Mouse (Mus musculus) forebrain, embryonic 13.5 days (tissue): ENCODE data around the gene Sar1b. TPM values are rescaled to one million over a fixed set of nuclear protein-coding genes. Genes with fewer than 3 reads are reported as not detected.

ENCODE experiments used
- ATAC-seq: fragments of 200-750 bp; cut with Nextera tagmentation; 2 replicates; pipeline ENCODE4 v1.8.0; 2017
- H3K27ac ChIP-seq: fragments of 300-500 bp; sonication (generic); 2 replicates; pipeline ENCODE4 v1.5.1; 2015; ENCODE audit warnings: inconsistent platforms, mild to moderate bottlenecking, moderate library complexity
- H3K27me3 ChIP-seq: fragments of 300-500 bp; sonication (generic); 2 replicates; pipeline ENCODE4 v1.6.1; 2015; ENCODE audit warnings: mild to moderate bottlenecking, inconsistent platforms
- H3K36me3 ChIP-seq: fragments of 300-500 bp; sonication (generic); 2 replicates; pipeline ENCODE4 v1.6.1; 2015; ENCODE audit warnings: mild to moderate bottlenecking, inconsistent platforms; ENCODE audit not compliant: poor library complexity, severe bottlenecking
- H3K4me1 ChIP-seq: fragments of 300-500 bp; sonication (generic); 2 replicates; pipeline ENCODE4 v1.6.1; 2015; ENCODE audit warnings: inconsistent platforms
- H3K4me2 ChIP-seq: fragments of 300-500 bp; sonication (generic); 2 replicates; pipeline ENCODE4 v1.6.1; 2015; ENCODE audit warnings: inconsistent platforms, mild to moderate bottlenecking, moderate library complexity
- H3K4me3 ChIP-seq: fragments of 300-500 bp; sonication (generic); 2 replicates; pipeline ENCODE4 v1.5.1; 2015; ENCODE audit warnings: mild to moderate bottlenecking, inconsistent platforms
- H3K9ac ChIP-seq: fragments of 300-500 bp; sonication (generic); 2 replicates; pipeline ENCODE4 v1.6.1; 2015; ENCODE audit warnings: mild to moderate bottlenecking, inconsistent platforms
- H3K9me3 ChIP-seq: fragments of 300-500 bp; sonication (generic); replicated peaks from 2 replicates; pipeline ENCODE4 v1.6.1; 2016; ENCODE audit warnings: inconsistent platforms
- WGBS: fragments of 180-500 bp; shearing (Covaris S2); methylation state at CpG from one replicate; pipeline ENCODE4 v1.1.7; 2015; 5-methylcytosine and 5-hydroxymethylcytosine counted together
- polyA plus RNA-seq: library from polyadenylated mRNA; unstranded; fragments of >200 nt; fragmentation: Nextera tagmentation; extraction: Ambion mirVana; gene quantifications from 2 replicates; pipeline ENCODE4 v1.2.1, GENCODE M21; 2015

The Sar1b gene
- polyA plus RNA-seq, 1 experiment from 2014 or later: 146 TPM

- no peak for ATAC-seq
- WGBS: 93% methylated on average over 8 of the region's 8 CpGs
- H3K27ac ChIP-seq: no peak overlapping the region
- H3K27me3 ChIP-seq: no peaks in the 10 kb centered on the region
- no peaks in the 10 kb centered on the region for H3K36me3 ChIP-seq
- no peak overlapping the region for H3K4me3 ChIP-seq
- H3K9ac ChIP-seq: no peak overlapping the region
- peaks cover 13% of the 10 kb centered on the region for H3K4me1 ChIP-seq
- H3K4me2 ChIP-seq: no peak overlapping the region
- H3K9me3 ChIP-seq: no peaks in the 10 kb centered on the region
Measured at GRCm38 (mm10) chr11:51834067-51834411, 70.6 kb downstream of the Sar1b start.

DNA sequence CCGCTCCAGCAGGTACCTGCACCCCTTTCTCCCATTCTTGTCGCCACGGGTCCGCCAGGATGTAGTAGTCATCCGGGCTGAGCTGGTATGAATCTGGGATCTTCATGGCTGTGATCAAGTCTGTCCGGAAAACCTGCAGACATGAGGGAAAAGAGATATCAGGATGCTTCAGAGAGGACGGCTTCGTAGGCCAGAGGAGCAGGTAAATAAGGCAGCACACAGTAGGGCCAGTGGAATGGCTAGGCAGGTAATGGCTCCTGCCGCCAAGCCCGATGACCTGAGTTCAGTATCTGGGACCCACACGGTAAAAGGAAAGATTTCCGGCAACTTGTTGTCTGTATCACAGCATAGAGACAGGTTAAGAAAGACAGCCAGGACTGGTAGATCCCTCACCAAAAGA is 72.1 kb downstream of the Sar1b start:
- no peaks in the 10 kb centered on the region for H3K36me3 ChIP-seq
- no peaks in the 10 kb centered on the region for H3K27me3 ChIP-seq
- no peak overlapping the region for H3K4me3 ChIP-seq
- no peak overlapping the region for H3K4me2 ChIP-seq
- WGBS: 97% methylated on average over 12 of the region's 12 CpGs
- H3K27ac ChIP-seq: no peak overlapping the region
- H3K9me3 ChIP-seq: no peaks in the 10 kb centered on the region
- H3K4me1 ChIP-seq: peaks cover 13% of the 10 kb centered on the region
- no peak for ATAC-seq
- H3K9ac ChIP-seq: no peak overlapping the region

- no peak for ATAC-seq
- 83% methylated on average over 6 of the region's 6 CpGs for WGBS
- Histone ChIP-seq H3K9me3 (no peaks in the 10 kb centered on the region), H3K9ac (no peak overlapping the region), H3K27ac (peak overlapping the region; percentile 44; the same call in 1 of the 2 replicates), H3K4me1 (peaks cover 13% of the 10 kb centered on the region), H3K36me3 (no peaks in the 10 kb centered on the region), H3K4me3 (no peak overlapping the region), H3K4me2 (no peak overlapping the region), H3K27me3 (no peaks in the 10 kb centered on the region)
Measured at GRCm38 (mm10) chr11:51836506-51836905, 73.0 kb downstream of the Sar1b start.

DNA sequence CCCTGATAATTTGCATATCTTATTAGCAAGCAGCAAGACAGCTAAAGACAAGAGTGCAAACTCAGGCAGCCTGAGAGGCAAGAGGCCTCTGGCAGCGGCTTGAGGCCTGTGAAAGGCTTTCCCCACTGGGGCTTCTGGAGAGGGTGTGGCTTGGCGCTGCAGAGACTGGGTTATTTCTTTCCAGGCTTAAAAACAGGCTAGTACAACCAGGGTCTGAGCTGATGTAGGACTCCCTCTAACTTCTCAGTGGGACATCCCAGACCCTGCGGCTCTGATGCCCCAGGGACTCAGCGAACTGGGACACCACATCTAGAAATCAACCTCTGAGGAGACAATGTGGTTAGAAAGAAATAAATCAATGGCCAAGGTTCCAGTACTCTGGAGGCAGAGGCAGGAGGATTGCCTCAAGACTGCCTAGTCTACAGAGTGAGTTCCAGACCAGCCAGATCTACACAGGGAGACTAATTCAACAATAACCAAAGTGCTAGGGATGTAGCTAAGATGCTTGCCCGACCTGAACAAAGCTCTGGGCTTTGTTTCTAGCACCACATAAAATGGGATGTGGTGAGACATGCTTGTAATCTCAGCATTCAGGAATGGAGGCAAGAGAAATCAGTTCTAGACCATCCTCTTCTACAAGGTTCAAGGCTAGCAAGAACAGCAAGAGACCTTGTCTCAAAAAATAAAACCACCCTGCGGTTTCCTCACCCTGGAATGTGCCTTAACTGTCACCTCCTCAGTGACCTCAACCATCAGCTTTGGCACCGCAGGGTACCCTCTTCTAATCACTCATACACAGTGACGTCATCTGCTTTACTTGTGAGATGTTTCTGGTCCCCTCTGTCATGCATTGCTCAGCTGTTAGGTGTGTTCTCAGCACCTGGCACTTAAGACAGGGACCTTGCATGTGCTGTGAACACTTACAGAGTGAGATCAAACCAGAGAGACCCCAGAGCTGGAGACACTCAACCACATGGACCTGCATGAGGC is 74.0 kb downstream of the Sar1b start:
- H3K4me1 ChIP-seq: peaks cover 11% of the 10 kb centered on the region
- H3K27me3 ChIP-seq: no peaks in the 10 kb centered on the region
- no peaks in the 10 kb centered on the region for H3K9me3 ChIP-seq
- no peak overlapping the region for H3K9ac ChIP-seq
- no peak; the same call in 1 of the 2 replicates for ATAC-seq
- no peak overlapping the region for H3K4me3 ChIP-seq
- H3K36me3 ChIP-seq: no peaks in the 10 kb centered on the region
- H3K4me2 ChIP-seq: no peak overlapping the region
- H3K27ac ChIP-seq: peak overlapping the region; percentile 31; the same call in 1 of the 2 replicates
- WGBS: 63% methylated on average over 8 of the region's 8 CpGs

GRCm38 (mm10) chr11:51839106-51839505 is 75.6 kb downstream of the Sar1b start:
- H3K36me3 ChIP-seq: no peaks in the 10 kb centered on the region
- no peak for ATAC-seq
- no peaks in the 10 kb centered on the region for H3K9me3 ChIP-seq
- no peak overlapping the region for H3K4me2 ChIP-seq
- 79% methylated on average over 2 of the region's 2 CpGs for WGBS
- no peak overlapping the region for H3K27ac ChIP-seq
- no peak overlapping the region for H3K9ac ChIP-seq
- H3K4me3 ChIP-seq: no peak overlapping the region
- H3K27me3 ChIP-seq: no peaks in the 10 kb centered on the region
- H3K4me1 ChIP-seq: peaks cover 9% of the 10 kb centered on the region

- ATAC-seq: no peak
- Histone ChIP-seq H3K4me1 (peaks cover 9% of the 10 kb centered on the region), H3K27me3 (no peaks in the 10 kb centered on the region), H3K9ac (no peak overlapping the region), H3K36me3 (no peaks in the 10 kb centered on the region), H3K4me3 (no peak overlapping the region), H3K9me3 (no peaks in the 10 kb centered on the region), H3K4me2 (no peak overlapping the region), H3K27ac (no peak overlapping the region)
- 92% methylated on average over 11 of the region's 11 CpGs for WGBS
Measured at GRCm38 (mm10) chr11:51839973-51840372, 76.5 kb downstream of the Sar1b start.

GRCm38 (mm10) chr11:51840657-51841056 is 77.2 kb downstream of the Sar1b start:
- no peaks in the 10 kb centered on the region for H3K36me3 ChIP-seq
- ATAC-seq: no peak
- no peaks in the 10 kb centered on the region for H3K9me3 ChIP-seq
- H3K4me2 ChIP-seq: no peak overlapping the region
- H3K27ac ChIP-seq: no peak overlapping the region
- no peaks in the 10 kb centered on the region for H3K27me3 ChIP-seq
- 88% methylated on average over 9 of the region's 9 CpGs for WGBS
- no peak overlapping the region for H3K4me3 ChIP-seq
- H3K9ac ChIP-seq: no peak overlapping the region
- peaks cover 9% of the 10 kb centered on the region for H3K4me1 ChIP-seq

- 82% methylated on average over 9 of the region's 9 CpGs for WGBS
- no peak for ATAC-seq
- no peaks in the 10 kb centered on the region for H3K27me3 ChIP-seq
Measured at GRCm38 (mm10) chr11:51841149-51841548, 77.7 kb downstream of the Sar1b start.

More at GRCm38 (mm10) chr11:51841149-51841548, 77.7 kb downstream of the Sar1b start:
- no peak overlapping the region for H3K4me2 ChIP-seq
- no peak overlapping the region for H3K4me3 ChIP-seq
- H3K9ac ChIP-seq: no peak overlapping the region
- no peaks in the 10 kb centered on the region for H3K36me3 ChIP-seq
- no peaks in the 10 kb centered on the region for H3K9me3 ChIP-seq
- H3K27ac ChIP-seq: no peak overlapping the region
- H3K4me1 ChIP-seq: peaks cover 9% of the 10 kb centered on the region

Other genes starting within 250 kb of the Sar1b start
- gene Phykpl, start 178.9 kb upstream of the Sar1b start, polyA plus RNA-seq: 13.4 and 14.1 TPM in 2 replicates
- gene Hnrnpab, start 156.8 kb upstream of the Sar1b start, polyA plus RNA-seq: 585 and 646 TPM in 2 replicates
- 123 and 141 TPM in 2 replicates for gene Nhp2, start 144.0 kb upstream of the Sar1b start, polyA plus RNA-seq
- 53.8 and 61.2 TPM in 2 replicates for gene Rmnd5b, start 127.8 kb upstream of the Sar1b start, polyA plus RNA-seq
- 7.7 and 8.4 TPM in 2 replicates for gene N4bp3, start 112.8 kb upstream of the Sar1b start, polyA plus RNA-seq
- 0.44 and 0.54 TPM in 2 replicates for gene D930048N14Rik, start 112.7 kb upstream of the Sar1b start, polyA plus RNA-seq
- 105 and 119 TPM in 2 replicates for gene 0610009B22Rik, start 74.8 kb upstream of the Sar1b start, polyA plus RNA-seq
- 11.0 and 11.7 TPM in 2 replicates for gene Sec24a, start 53 bp upstream of the Sar1b start, polyA plus RNA-seq
- 0.27 and 0.37 TPM in 2 replicates for gene Jade2, start 94.0 kb downstream of the Sar1b start, polyA plus RNA-seq
- 114 and 121 TPM in 2 replicates for gene Cdkn2aipnl, start 204.0 kb downstream of the Sar1b start, polyA plus RNA-seq
- 276 and 301 TPM in 2 replicates for gene Ube2b, start 237.1 kb downstream of the Sar1b start, polyA plus RNA-seq
- gene Cdkl3, start 240.5 kb downstream of the Sar1b start, polyA plus RNA-seq: 15.0 and 21.4 TPM in 2 replicates